Mouse (Mus musculus) spleen, adult 18-20 months (tissue): ENCODE results near the gene Prdm13.

Experiments used
- DNase-seq, 2 experiments: peaks; one replicate each; pipeline ENCODE4 v3.0.0; 2022; ENCODE audit warnings: mixed read lengths in 2 of 2

Gene Prdm13

GRCm38 (mm10) chr4:21685595-21686091 lies at the start of gene Prdm13:
TSS of gene Prdm13 (minus strand) at chr4:21685963.
- DNase-seq: no peak

DNA sequence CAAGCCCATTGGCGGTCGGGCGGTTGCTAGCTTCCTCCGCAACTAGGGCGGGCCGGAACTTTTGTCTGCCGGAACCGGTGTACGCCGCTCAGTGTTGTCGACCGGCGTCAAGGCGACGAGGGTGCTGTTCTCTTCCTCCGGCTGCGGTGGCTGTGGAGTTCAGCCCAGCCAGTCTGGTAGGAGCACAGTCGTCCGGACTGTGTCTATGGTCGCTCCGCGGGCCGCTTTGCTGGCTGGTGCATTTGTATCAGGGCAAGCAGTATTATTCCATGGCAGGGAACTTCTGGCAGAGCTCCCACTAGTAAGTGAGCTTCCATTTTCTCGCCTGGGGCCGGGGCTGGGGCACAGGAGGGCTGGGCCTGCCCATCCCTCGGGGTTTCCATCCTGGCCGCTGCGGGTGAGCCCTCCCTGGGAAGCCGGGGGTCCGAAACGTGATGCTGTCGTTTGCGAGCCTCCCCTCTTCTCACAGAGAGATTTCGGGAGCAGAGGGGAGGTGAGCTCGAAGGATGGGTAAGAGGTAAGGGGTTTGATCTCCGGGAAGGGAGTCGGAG lies 41.9 kb upstream of the Prdm13 start, which contains the start of gene Ccnc:
Ccnc (plus strand) TSS at position 87 of the 551 bp plus-strand sequence.
- peak; percentile 78 to 86 for DNase-seq

DNA sequence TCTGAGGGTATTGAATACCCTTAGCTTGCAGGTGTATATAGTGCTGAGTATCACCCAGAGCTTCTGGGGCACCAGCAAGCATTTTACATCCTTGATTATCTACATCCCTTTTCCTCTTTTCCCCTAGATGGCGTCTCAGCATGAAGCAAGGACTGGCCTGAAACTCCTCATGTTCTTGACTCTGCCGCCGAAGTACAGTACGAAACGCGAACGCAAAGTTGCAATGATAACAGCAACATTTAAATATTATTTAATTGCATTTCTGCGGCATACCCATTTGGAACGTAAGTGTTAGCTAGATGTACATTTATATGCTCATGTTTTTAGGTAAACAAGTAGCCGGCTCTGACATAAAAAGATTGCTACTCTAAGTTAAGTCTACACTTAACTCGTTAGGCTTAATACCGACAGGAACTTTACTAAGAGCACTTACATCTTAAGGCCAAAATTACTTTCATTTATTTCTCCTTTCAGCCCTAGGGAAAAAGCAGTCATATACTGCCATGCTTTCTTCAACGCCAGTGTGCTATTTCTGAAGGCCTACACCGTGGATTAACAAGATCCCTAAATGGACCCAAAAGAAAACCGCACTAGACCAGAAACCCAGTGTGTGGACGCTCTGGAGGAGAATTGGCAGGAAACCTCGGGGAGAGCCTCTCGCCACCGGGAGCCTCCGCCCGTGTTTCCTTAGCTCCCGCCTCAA lies 41.3 kb upstream of the Prdm13 start:
- DNase-seq: peak in 1 of 2 experiments; percentile 14

DNA sequence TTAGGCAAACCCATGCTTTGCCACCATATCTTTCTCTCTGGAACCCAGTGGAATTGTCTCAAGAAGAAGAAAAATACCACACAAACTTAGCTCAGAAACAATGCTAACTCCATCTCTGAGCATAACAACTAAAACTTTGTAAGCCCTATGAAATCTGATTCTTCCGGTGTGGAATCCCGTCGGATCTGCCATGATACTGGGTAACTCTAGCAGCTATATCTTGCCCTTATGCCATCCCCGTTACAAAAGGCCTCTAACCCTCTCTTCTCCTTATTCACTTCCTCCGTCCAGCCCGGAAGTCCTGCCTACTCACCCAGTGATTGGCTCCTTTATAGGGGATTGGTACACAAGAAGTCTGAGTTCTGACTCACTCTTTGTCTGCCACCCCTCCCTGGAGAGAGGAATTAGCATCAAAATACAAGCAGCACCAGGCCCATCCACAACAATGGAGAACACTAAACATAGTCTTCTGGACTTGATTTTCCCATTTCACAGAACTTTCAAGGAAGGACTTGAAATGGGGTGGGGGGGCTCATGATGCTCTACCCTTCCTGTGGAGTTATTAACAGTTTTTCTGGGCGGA lies 37.1 kb upstream of the Prdm13 start:
- no peak for DNase-seq

DNA sequence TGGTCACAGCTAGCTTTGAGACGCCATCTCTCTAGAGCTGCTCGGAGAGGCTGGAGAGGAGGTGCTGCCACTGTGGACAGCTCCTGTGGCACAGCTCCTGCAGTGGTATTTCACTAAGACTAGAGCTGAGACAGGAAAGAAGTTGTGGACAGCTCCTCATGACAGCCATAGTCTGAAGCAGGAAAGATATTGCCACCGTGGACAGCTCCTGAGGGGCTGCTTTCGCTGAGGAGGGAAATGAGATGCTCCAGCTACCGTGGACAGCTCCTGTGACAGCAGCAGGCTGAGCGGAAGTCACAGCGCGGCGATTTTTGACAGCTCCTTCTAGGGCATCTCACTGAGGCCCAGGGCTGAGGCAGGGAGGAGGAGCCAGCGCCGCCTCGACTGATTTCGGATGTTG lies 26.4 kb upstream of the Prdm13 start:
- peak; percentile 17 to 50 for DNase-seq

DNA sequence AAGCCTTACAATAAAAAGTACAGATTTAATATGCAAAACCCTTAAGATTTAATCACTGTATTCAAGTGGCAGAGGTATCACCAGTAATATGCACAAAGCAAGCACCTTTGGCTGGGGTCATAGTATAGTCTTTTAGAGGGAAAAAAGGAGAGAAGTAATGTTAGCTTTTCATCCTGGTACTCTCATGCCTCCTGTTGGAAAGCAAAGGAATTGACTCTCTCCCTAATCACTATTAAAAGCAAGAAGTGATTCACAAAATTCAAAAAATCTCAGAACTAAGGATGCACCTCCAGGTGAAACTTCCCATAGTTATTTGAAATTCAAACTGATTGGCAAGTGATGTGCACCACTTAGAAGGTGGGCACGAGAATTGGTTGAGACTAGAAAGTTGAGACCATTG lies 19.3 kb upstream of the Prdm13 start:
- DNase-seq: no peak

DNA sequence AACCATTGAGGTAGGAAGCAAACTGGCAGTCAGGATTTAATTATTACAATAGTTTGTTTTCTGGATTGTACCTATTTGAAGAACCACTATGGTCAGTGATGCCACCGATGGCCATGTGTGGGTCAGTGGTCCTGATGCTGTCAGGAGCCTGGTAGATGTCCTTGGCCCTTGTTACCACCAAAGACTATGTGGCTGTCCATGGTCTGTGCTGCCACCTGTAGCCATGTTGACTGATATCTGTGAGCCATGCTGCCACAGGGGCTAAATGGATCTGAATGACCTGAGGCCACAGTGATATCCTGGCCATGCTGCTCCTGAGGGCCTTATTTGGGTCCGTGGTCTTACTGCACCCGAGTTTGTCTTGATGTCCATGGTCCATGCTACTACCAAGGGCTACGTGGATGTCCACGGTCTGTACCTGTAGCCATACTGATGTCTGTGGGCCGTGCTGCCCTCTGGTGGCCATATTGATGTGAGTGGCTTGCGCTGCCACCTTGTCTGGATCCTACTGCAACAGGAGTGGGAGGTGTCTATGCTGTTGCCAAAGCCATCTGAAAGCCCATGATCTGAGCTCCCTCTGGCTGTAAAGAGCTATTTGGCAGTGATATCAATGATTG lies 10.0 kb upstream of the Prdm13 start:
- DNase-seq: peak in 1 of 2 experiments; percentile 72

DNA sequence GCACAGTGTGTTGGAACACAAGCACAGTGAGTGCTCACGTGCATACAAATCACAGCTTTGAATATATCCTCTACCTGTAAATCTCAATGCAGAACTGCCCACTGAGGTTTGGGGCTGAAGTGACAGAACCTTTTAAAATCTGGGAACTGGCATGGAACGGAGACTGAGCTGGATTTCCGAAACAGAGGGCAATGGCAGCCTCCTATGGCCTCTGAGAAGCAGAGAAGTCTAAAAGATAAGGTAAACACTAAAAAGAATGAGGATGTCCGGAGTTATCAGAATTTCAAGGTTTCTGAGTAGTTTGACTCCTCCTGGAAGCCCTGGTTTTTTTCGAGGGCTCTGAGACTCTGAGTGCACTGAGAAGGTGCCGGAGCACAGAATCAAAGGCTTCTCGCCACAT lies 4.5 kb upstream of the Prdm13 start:
- DNase-seq: no peak

- no peak for DNase-seq
Observed at GRCm38 (mm10) chr4:21689492-21689941, 3.8 kb upstream of the Prdm13 start.

GRCm38 (mm10) chr4:21688703-21689200 lies 3.0 kb upstream of the Prdm13 start:
- DNase-seq: peak in 1 of 2 experiments; percentile 6

- DNase-seq: no peak
Observed at GRCm38 (mm10) chr4:21687783-21688702, 2.3 kb upstream of the Prdm13 start.

GRCm38 (mm10) chr4:21686934-21687333 lies 1.2 kb upstream of the Prdm13 start:
- DNase-seq: no peak

DNA sequence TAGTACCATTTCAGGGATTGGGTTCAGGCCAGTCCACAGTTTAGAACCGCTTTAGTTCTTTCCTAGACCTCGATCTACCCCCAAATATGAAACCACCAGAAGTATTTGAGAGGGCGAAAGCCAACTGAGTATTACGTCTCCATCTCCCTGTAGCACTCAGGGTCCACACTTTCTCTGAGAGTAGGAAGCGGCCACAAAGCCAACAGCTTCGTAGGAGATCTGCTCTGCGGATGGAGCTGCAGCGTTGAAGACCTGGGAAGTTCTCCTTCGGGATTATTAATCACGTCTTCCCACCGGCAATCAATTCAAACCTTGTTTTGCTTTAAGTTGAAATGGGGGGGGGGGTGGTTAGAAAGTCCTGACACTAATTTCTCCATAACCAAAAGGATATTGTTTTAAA lies 653 bp upstream of the Prdm13 start:
- no peak for DNase-seq

DNA sequence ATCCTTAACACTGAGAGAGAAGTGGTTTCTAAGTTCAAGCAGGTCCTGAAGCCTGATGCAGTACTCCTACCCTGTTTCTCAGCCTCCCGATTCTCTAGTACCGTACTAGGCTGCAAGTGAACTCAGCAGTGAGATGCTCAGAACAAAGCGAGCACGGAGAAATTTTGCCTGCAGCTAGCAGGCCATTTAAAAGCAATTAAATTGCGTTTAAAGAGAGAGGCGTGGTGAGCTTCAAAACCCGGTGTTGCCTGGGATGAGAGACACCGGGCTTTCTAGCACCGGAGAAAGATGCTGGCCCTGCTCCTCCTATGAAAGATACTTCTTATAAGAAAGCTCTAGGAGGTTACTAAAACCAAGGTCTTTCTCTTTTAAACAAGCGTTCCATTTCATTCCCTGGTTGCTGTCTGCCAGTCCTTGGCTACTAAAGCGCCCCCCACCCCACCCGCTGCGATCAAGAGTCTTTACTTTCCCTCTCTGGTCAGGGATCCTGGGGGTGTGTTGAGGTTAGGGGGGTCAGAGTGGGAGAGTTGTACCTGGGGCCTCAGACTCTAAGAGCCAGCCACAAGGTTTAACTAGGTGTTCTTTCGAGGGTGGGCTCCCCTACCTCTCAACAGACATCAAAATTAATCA lies 1.3 kb downstream of the Prdm13 start:
- no peak for DNase-seq

- no peak for DNase-seq
Observed at GRCm38 (mm10) chr4:21682421-21683150, 3.2 kb downstream of the Prdm13 start.

DNA sequence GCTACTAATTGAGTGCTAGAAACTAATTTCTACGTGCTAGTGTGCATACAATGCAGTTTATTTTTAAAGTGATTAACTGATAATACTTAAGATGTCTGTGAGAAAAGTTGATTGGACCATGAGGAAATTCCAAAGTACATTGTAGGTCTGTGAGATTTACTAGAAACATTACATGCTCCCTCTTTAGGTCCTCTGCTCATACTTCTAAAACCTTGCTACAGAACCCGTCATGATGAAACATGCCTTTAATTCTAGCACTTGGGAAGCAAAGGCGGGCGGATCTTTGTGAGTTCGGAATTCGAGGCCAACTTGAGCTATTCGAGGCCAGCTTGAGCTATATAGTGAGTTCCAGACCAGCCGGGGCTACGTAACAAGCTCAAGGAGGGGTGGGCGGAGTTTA lies 4.8 kb downstream of the Prdm13 start:
- no peak for DNase-seq

DNA sequence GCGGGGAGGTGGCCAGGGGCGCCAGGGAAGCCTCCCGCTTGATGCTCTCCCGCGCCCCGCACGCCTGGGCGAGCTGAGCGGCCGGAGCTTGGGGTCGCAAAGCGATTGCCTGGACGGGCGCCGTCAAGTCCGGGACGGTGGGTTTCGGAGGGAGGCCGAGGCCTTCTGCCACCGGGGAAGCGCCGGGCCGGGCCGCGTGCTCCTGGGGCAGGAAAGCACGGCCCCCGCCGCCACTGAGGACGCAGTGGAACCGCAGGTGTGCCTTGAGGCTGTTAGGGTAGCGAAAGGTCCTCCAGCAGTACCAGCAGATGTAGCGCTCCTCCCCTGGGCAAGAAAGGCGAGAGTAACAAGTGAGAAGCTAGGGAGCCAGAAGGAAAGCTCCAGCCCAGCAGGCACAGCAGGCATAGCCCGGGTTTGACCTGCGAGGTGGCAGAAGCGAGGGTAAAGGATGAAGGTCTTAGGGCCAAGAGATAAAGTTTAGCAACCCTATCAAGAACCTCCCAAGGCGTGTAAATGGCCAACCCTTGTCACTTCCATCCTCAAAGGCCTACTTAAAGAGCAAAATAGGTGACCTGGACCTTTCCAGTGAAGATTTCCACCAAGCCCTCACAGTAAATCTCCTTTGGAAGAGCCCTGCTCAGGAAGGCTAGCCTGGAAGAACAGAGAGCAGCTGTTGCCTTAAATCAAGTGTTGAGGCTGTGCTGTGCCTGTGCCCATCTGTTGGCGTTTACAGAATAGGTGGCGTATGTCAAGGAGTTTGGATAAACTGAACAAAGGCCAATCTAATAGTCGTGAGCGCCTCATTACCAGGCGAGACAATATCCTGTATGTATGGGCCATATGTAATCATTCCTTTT lies 5.9 kb downstream of the Prdm13 start:
- DNase-seq: no peak

DNA sequence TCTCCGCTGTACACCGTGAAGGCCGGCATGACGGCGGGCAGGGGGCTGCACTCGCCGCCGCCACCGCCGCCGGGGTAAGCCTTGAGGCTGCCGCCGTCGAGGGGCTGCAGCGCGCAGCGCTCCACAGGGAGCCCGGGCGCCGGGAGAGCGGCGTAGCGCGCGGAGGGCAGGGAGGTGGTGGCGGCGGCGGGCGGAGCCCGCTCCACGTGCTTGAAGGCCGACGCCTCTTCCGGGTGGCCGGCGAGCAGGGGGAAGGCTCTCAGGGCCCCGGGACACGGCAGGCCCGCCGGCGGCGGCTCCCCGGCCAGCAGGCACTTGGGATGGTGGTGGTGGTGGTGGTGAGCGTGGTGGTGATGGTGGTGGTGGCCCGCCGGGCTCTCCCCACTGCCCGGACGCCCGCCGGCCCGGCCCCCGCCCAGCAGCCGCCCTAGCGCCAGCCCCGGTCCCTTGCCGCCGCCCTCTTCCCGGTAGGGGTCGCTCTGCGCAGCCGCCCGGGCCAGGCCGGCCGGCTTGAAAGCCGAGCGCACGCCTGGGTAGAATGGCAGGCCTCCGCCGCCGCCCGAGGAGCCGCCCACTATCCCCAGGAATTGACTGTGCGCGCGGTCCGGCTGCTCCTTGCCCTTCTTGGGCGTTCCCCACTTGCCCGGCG lies 6.7 kb downstream of the Prdm13 start:
- peak in 1 of 2 experiments; percentile 12 for DNase-seq
